Mouse (Mus musculus) liver, adult (tissue): ENCODE measurements at regions not wholly inside any gene's neighbourhood (a gene's known extent, or its start where the extent isn't known, plus 50 kb on each side); places are given as distances from the start of the nearest gene placed in this dataset.

Experiments
- GATA4 ChIP-seq: IDR thresholded peaks from 2 replicates; pipeline ENCODE4 v1.6.1; 2014; ENCODE audit warnings: mild to moderate bottlenecking, low read length; ENCODE audit not compliant: insufficient replicate concordance

GRCm38 (mm10) chr4:140304960-140305359 lies 58.4 kb upstream of the Igsf21 start:
- TF ChIP-seq GATA4 = no peak

DNA sequence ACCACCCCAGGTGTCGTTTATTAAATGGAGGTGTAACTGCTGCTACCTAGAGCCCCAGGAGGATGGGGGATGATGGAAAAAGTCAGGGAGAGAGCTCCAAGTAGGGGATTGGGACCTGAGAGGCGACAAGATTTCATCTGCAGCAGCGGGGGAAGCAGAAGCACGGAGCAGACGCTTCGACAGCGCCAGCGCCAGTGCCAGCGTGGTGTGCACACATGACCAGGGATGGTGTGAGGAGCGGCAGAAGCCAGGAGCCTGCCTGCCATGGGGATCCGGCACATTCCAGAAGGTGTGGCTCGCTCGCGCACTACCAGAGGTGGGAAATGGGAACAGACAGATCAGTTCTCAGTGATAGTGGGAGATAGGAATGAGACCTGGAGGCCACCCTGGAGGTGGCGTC lies 55.1 kb upstream of the Igsf21 start:
- no peak for TF ChIP-seq GATA4

- TF ChIP-seq GATA4 = no peak
These were observed 51.5 kb upstream of the Igsf21 start for GRCm38 (mm10) chr4:140297912-140298620.
